ENCODE assay signal across 32 mouse cellular contexts in genomic region chr5:135291193-135291592, GRCm38 (mm10). TPM values are rescaled to one million over a fixed set of nuclear protein-coding genes. Genes with fewer than 3 reads are reported as not detected.
A peak's percentile ranks its signal among the peaks of the same experiment; 100 is the strongest.
DNase-seq lines count a peak whose midpoint lies in the region; ATAC-seq lines count a peak whose summit lies in the region.
"Had no signal": no experiment of that assay in that cellular context is flagged by ENCODE, and none has a peak within 500 bp of the region (broad histone marks: within the 10 kb centered on the region; RNA-seq: fewer than 3 reads in every experiment).

No protein-coding gene starts in this region.

- H3K9ac ChIP-seq in intestine, embryonic 16.5 days (ENCODE audit: low read depth, low read length): no peak overlapping the region
- H3K9ac ChIP-seq in stomach, embryonic 15.5 days: no peak overlapping the region
- H3K9ac ChIP-seq: hindbrain, embryonic 15.5 days; liver, embryonic 15.5 days; midbrain, embryonic 15.5 days; neural tube, embryonic 12.5 days had no signal

- intact Hi-C loops in gastrocnemius, postnatal 14 days (cut with DNase I; ENCODE audit: low total_unique reads): no loop called here

- H3K4me2 ChIP-seq in intestine, embryonic 16.5 days (ENCODE audit: low read depth, low read length): no peak overlapping the region
- no peak overlapping the region for H3K4me2 ChIP-seq in stomach, embryonic 15.5 days
- H3K4me2 ChIP-seq: hindbrain, embryonic 15.5 days; liver, embryonic 15.5 days; midbrain, embryonic 15.5 days; neural tube, embryonic 12.5 days had no signal

- peak; percentile 65 for DNase-seq in heart, embryonic 10.5 days (ENCODE audit: low spot score)
- DNase-seq in heart, adult 8-10 months (ENCODE audit: low spot score): no peak
- DNase-seq in urinary bladder, postnatal 4 days (ENCODE audit: low spot score in 2 of 2): peak; percentile 7 to 45
- no peak for DNase-seq in urinary bladder, postnatal 14 days (ENCODE audit: low spot score)
- DNase-seq in gastrocnemius, postnatal 14 days: no peak
- DNase-seq in spleen, postnatal 10 days (ENCODE audit: low spot score in 2 of 2): no peak
- DNase-seq: adrenal gland, postnatal 10 days; B cell, adult 2 months; cerebellum, adult 2 months; cerebellum, postnatal 25 days; heart, adult 18-20 months; kidney, postnatal 25 days; liver; thymus, adult 18-20 months; thymus, postnatal 36 days had no signal

- H3K27ac ChIP-seq in heart, embryonic 10.5 days: no peak overlapping the region
- no peak overlapping the region for H3K27ac ChIP-seq in intestine, embryonic 16.5 days (ENCODE audit: low read length)
- no peak overlapping the region for H3K27ac ChIP-seq in stomach, embryonic 15.5 days
- H3K27ac ChIP-seq: hindbrain, embryonic 15.5 days; liver, embryonic 15.5 days; macrophage; midbrain, embryonic 15.5 days; neural tube, embryonic 12.5 days had no signal

- peaks cover 9% of the 10 kb centered on the region for H3K27me3 ChIP-seq in heart, embryonic 10.5 days (ENCODE audit: insufficient read depth, poor library complexity, severe bottlenecking)
- no peaks in the 10 kb centered on the region for H3K27me3 ChIP-seq in intestine, embryonic 16.5 days (replicated peaks; ENCODE audit: control insufficient read depth, insufficient read depth, low read length)
- no peaks in the 10 kb centered on the region for H3K27me3 ChIP-seq in stomach, embryonic 15.5 days (replicated peaks)
- H3K27me3 ChIP-seq: hindbrain, embryonic 15.5 days; liver, embryonic 15.5 days; midbrain, embryonic 15.5 days; neural tube, embryonic 12.5 days had no signal

- no peaks in the 10 kb centered on the region for H3K9me3 ChIP-seq in heart, embryonic 10.5 days
- no peaks in the 10 kb centered on the region for H3K9me3 ChIP-seq in intestine, embryonic 16.5 days (ENCODE audit: control insufficient read depth, low read length)
- no peaks in the 10 kb centered on the region for H3K9me3 ChIP-seq in stomach, embryonic 15.5 days
- H3K9me3 ChIP-seq: hindbrain, embryonic 15.5 days; liver, embryonic 15.5 days; midbrain, embryonic 15.5 days; neural tube, embryonic 12.5 days had no signal

- 51% methylated on average over 4 of the region's 4 CpGs for WGBS in heart, embryonic 10.5 days
- WGBS in intestine, embryonic 16.5 days: 58% methylated on average over 4 of the region's 4 CpGs
- WGBS in stomach, embryonic 15.5 days: 58% methylated on average over 4 of the region's 4 CpGs

- peak; percentile 38; the same call in 1 of the 2 replicates for ATAC-seq in intestine, embryonic 16.5 days
- peak; percentile 35; the same call in 1 of the 2 replicates for ATAC-seq in stomach, embryonic 15.5 days (ENCODE audit: insufficient read depth, low FRiP score, low read depth)
- ATAC-seq: activated CD4-positive, CD25-positive, alpha-beta regulatory T cell, adult 4 months; forebrain, embryonic 14.5 days; midbrain, embryonic 15.5 days had no signal

- H3K36me3 ChIP-seq in heart, embryonic 10.5 days: no peaks in the 10 kb centered on the region
- no peaks in the 10 kb centered on the region for H3K36me3 ChIP-seq in intestine, embryonic 16.5 days (ENCODE audit: control insufficient read depth, insufficient read depth, low read length)
- no peaks in the 10 kb centered on the region for H3K36me3 ChIP-seq in stomach, embryonic 15.5 days
- H3K36me3 ChIP-seq: hindbrain, embryonic 15.5 days; liver, embryonic 15.5 days; midbrain, embryonic 15.5 days; neural tube, embryonic 12.5 days had no signal

- no peak overlapping the region for H3K4me3 ChIP-seq in heart, embryonic 10.5 days
- no peak overlapping the region for H3K4me3 ChIP-seq in intestine, embryonic 16.5 days (ENCODE audit: low read length)
- no peak overlapping the region for H3K4me3 ChIP-seq in stomach, embryonic 15.5 days (replicated peaks)
- H3K4me3 ChIP-seq: erythroblast, embryonic 14.5 days; hindbrain, embryonic 15.5 days; liver, embryonic 15.5 days; midbrain, embryonic 15.5 days; neural tube, embryonic 12.5 days had no signal

- H3K4me1 ChIP-seq in heart, embryonic 10.5 days: no peaks in the 10 kb centered on the region; the same call in 1 of the 2 replicates
- no peaks in the 10 kb centered on the region for H3K4me1 ChIP-seq in intestine, embryonic 16.5 days (ENCODE audit: control insufficient read depth, insufficient read depth, low read length)
- H3K4me1 ChIP-seq in stomach, embryonic 15.5 days: no peaks in the 10 kb centered on the region
- H3K4me1 ChIP-seq: hindbrain, embryonic 15.5 days; liver, embryonic 15.5 days; midbrain, embryonic 15.5 days; neural tube, embryonic 12.5 days had no signal

RNA-seq across cellular contexts. Expression of gene Fzd9, which starts 40.2 kb away (rescaled TPM):
- 4.5 and 7.2 TPM in 2 replicates for polyA plus RNA-seq in heart, embryonic 10.5 days (2016; fragmentation: Nextera tagmentation; extraction: Ambion mirVana)
- 1 to 10 TPM; 1.3 to 1.9 (median 1.6) TPM for total RNA-seq in heart, adult 8-10 months (2022)
- 0.33 and 0.50 TPM in 2 replicates for polyA plus RNA-seq in intestine, embryonic 16.5 days (2015; fragmentation: Nextera tagmentation; extraction: Ambion mirVana)
- polyA plus RNA-seq in stomach, embryonic 15.5 days (2015; fragmentation: Nextera tagmentation; extraction: Ambion mirVana): 0.90 and 1.4 TPM in 2 replicates
- 10 to 100 TPM in 1 of 2 experiments, 1 to 10 TPM in 1; 9.9 to 12.1 TPM for total RNA-seq in gastrocnemius, postnatal 14 days (2021)
- total RNA-seq: CH12.LX had no signal
- polyA plus RNA-seq: activated CD4-positive, CD25-positive, alpha-beta regulatory T cell, adult 4 months; macrophage had no signal

RNA-seq across cellular contexts. Expression of gene Fkbp6, which starts 58.7 kb away (rescaled TPM):
- 0.15 and 0.21 TPM in 2 replicates for polyA plus RNA-seq in heart, embryonic 10.5 days (2016; fragmentation: Nextera tagmentation; extraction: Ambion mirVana)
- total RNA-seq in heart, adult 8-10 months (2022): under 1 TPM in 3 of 4 experiments, not detected in 1; 0.24 to 0.94 (median 0.90) TPM
- 0.47 and 0.48 TPM in 2 replicates for polyA plus RNA-seq in intestine, embryonic 16.5 days (2015; fragmentation: Nextera tagmentation; extraction: Ambion mirVana)
- 0.41 and 0.83 TPM in 2 replicates for polyA plus RNA-seq in stomach, embryonic 15.5 days (2015; fragmentation: Nextera tagmentation; extraction: Ambion mirVana)
- total RNA-seq in gastrocnemius, postnatal 14 days (2021): not detected
- total RNA-seq: CH12.LX; gastrocnemius, adult 8-10 months had no signal
- polyA plus RNA-seq: activated CD4-positive, CD25-positive, alpha-beta regulatory T cell, adult 4 months; cerebellum, adult 2 months; embryonic facial prominence, embryonic 11.5 days; erythroblast, embryonic 14.5 days; forebrain, embryonic 14.5 days; heart, embryonic 14.5 days; kidney, embryonic 14.5 days; lung, embryonic 16.5 days; macrophage; midbrain, embryonic 15.5 days; neural tube, embryonic 12.5 days; small intestine, adult 2 months had no signal

Comparison
In these comparisons a context has a peak if more than half of its experiments do, and no peak if none do; other contexts are left out.
1. DNase-seq: peak in heart, embryonic 10.5 days (single experiment) and urinary bladder, postnatal 4 days (2 of 2); none in heart, adult 8-10 months (single experiment), urinary bladder, postnatal 14 days (single experiment), gastrocnemius, postnatal 14 days (single experiment) and spleen, postnatal 10 days (0 of 2).